Mouse (Mus musculus) left cerebral cortex, adult 9 months (tissue): ENCODE measurements around the gene Smurf1.
A peak's percentile ranks its signal among the peaks of the same experiment; 100 is the strongest.

Experiments
- DNase-seq, 2 experiments: peaks; one replicate each; pipeline ENCODE4 v3.0.0; 2022; ENCODE audit warnings: low spot score in 2 of 2

Smurf1 gene

DNA sequence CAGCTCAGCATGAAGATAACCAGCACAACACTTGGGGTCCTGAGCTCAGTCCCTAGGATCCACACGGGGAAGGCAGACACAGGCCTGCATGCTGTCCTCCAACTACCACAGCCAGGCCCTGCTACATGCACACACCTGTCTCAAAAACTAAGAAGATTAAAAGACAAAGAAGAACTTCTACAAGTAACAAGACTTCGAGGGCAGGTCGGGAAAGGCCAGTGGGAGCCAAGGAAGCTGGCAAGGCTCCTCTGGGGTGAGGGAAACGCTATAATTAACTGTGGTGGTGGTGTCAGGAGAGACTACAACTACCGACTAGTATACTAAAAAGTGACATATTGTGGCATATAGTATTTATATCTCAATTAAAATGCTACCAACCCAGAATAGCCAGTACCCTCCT, 49.8 kb downstream of the Smurf1 start:
- no peak for DNase-seq

DNA sequence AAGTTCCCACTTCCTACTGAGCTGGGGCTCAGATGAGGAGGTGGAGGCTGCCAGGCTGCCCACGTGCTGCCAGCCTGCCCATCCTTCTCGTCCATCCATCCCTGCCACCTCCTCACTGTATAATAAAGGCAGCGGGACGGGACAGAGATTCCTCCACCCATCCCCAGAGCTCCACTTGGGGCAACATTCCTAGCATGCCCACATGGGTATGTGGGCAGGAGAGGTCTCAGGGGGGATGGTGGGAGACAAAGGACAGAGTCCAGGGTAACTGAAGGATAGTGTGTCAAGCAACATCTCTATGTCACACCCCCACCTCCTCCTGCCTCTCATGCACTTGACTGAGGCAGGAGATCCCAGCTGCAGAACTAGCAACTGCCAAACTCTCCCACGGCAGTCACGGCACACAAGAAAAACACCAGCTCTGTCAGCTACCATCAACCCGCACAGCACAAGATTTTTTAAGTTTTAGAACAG, 51.2 kb downstream of the Smurf1 start:
- peak; percentile 47 to 65 for DNase-seq

- peak in 1 of 2 experiments; percentile 54 for DNase-seq
Observed at GRCm38 (mm10) chr5:144913923-144914322, 51.7 kb downstream of the Smurf1 start.

DNA sequence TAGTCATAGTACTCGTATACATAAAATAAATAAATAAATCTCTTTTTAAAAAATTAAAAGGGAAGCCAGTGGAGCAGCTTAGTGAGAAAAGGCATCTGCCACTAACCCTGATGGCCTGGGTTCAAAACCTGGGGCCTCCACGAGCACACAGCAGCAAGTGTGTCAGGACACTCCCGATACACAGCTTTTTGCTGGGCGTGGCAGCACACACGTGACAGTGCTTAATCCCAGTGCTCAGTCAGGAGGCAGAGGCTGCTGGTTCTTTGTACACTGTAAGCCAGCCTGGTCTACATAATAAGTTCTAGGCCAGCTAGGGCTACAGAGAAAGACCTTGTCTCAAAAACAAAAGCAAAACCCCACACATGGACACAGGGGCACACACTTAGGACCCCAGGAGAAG, 52.3 kb downstream of the Smurf1 start:
- DNase-seq: no peak

DNA sequence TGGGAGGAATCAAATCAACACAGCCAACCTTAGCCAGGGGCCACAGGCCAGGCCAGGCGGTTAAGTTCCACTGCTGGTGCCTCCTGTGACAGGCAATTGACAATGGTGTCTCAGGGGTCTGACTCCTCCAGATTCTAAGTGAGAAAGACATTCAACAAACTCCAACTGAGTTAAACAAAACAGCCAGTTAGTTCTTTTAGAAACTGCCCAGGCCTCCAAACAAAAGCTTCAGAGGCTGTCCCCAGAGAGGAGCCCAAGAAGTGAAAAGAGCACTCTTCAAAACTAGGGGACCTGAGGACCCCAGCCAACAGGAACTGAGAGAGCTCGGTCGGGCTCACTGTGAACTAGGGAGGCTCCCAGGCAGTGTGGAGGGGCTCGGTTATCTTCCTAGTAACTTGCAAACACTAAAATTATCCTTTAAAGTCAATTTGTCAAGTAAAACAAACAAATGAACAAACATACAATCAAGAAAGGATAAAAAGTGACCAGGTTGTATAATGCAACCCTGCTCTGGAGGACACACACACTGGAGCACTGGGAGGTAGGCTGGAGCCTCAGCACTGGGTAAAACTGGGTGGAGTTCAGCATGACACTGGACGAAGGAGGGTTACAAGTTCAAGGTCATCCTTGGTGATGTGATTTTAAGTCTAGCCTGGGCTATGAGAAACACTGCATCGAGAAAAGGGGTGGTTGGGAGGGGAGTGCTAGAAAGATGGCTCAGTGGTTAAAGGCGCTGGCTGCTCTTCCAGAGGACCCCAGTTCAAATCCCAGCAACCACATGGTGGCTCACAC, 52.9 kb downstream of the Smurf1 start:
- DNase-seq: no peak

DNA sequence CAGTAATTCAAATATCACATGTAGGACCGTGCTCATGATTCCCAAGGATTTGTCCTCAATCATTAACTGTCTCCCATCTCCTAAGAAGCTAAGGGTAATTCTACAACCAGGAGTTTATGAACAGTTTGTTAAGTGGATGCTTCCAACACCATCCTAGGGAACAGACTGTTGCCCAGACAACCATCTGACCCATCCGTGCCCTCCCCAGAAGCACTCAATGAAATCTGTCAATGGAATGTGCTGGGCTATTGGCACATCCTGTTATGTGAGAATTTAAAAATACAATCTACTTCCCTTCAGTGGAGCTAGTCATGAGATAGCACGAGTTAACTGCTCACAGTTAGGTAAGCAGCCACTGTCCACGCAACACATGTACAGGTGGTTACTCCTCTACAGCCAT, 56.1 kb downstream of the Smurf1 start:
- DNase-seq: no peak

- no peak for DNase-seq
Observed at GRCm38 (mm10) chr5:144907591-144907990, 58.1 kb downstream of the Smurf1 start.

- DNase-seq: no peak
Observed at GRCm38 (mm10) chr5:144904356-144905134, 61.1 kb downstream of the Smurf1 start.

- DNase-seq: no peak
Observed at GRCm38 (mm10) chr5:144901791-144902190, 63.9 kb downstream of the Smurf1 start.

GRCm38 (mm10) chr5:144901035-144901434, 64.6 kb downstream of the Smurf1 start:
- no peak for DNase-seq

GRCm38 (mm10) chr5:144898448-144899052, 67.1 kb downstream of the Smurf1 start:
- DNase-seq: no peak

DNA sequence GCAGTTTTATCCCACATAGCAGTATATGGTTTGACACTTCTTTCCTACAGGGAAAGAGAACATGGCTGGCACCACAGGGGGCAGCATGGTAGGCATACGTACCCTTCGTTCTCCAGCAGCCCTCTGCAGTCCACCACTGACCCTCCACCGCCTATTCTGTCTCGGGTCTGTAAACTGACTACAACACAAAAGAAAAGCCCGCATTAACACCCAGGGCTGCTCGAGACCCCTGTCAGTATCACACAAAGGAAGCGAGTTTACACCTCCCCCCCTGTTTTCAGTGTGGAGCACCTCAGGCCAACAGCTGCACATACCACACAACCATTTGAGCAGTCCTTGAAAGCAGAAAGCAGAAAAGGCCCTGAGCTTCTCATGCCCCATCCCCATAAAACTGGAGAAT, 67.8 kb downstream of the Smurf1 start:
- DNase-seq: no peak

- no peak for DNase-seq
Observed at GRCm38 (mm10) chr5:144891276-144891675, 74.4 kb downstream of the Smurf1 start.

- no peak for DNase-seq
Observed at GRCm38 (mm10) chr5:144885968-144886650, 79.5 kb downstream of the Smurf1 start.

- DNase-seq: peak in 1 of 2 experiments; percentile 63
Observed at GRCm38 (mm10) chr5:144884629-144885217, 80.9 kb downstream of the Smurf1 start.

DNA sequence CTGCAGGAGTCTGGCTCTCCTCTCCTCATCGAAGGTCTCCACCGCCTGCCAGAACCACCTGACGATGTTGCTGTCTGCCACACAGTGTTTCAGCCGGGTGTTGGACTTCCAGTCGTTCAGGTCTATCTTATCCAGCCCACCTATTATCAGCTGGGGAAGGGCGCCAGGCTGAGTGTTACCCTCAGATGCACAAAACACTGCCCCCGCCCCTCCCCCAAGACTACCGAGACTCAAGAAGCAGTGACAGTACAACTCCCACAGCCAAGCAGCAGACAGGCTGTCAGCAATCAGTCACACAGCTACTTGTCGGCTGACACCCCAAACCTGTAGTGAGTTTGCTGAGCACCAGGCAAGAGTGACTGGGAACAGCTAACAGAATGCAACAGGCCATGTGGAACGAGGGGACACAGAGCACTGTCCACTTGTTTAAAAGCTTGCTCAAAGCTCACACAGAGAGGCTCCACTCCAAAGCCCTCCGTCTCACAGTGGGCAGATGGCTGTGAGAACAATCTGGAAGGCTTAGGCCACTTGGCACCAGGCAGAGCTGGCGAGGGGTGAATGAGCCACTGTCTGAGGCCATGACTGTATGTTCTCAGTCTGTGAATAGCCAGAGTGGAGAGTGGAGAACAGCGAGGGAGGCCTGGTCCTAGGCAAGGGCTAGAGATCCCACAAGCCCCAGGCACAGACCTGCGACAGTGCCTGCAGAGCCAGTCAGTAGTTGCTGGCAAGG, 83.8 kb downstream of the Smurf1 start:
- DNase-seq: peak in 1 of 2 experiments; percentile 66

GRCm38 (mm10) chr5:144877021-144877420, 88.6 kb downstream of the Smurf1 start:
- DNase-seq: no peak

DNA sequence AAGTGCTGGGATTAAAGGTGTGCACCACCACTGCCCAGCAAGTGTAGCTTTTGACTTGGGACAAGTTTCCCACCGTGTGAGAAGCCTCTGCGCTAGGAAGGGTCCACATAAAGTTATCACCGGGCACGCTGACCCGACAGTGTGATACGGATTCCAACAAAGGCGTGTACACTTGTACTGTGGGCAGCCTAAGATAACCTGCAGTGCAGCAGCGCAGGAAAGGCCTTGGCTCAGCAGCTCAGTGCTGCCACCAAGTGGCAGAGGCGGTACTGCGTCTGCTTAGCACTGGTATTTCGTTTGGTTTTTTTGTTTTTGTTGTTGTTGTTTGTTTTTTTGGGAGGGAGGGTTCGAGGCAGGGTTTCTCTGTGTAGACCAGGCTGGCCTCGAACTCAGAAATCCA, 89.8 kb downstream of the Smurf1 start:
- DNase-seq: peak in 1 of 2 experiments; percentile 76

- no peak for DNase-seq
Observed at GRCm38 (mm10) chr5:144875227-144875626, 90.4 kb downstream of the Smurf1 start.

DNA sequence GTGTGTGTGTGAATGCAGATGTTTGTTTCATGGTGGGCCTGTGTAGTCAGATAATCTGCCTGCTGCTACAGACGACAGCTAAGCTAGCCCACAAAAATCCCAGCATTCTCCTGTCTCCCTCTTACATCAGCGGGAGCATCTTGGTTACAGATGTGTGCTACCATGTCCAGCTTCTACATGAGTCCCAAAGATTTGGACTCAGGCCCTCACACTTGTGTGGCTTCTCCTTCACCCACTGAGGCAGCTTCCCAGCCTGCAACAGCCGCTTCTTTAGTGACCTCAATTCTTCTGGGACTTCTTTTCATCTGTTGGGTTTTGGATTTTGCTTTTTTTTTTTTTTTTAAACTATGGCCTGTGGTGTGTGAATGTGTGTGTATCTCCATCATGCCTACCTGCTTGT, 92.8 kb downstream of the Smurf1 start:
- no peak for DNase-seq

DNA sequence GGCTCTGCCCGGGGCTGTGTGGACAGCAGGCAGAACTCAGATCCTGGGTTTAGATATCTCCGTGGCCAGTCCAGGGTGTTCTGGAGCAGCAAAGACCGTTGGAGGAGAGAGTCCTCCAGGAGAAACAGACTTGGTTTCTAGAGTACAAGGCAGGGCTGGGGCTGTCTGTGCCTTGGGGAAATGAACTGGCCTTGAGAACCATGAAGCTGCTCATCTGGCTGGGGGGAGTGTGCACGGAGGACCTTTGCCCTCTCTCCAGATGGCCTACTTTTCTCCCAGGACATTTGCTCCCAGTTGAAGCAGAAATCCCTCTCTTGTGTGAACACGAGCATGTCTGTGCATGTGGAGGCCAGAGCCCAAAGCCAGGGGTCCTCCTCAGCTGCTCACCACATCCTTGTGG, 93.3 kb downstream of the Smurf1 start:
- DNase-seq: no peak
